In genomic region chr1:23834819-23835218, GRCm38 (mm10) we compare ENCODE assay signal across 16 mouse cellular contexts.
A peak's percentile ranks its signal among the peaks of the same experiment; 100 is the strongest.
DNase-seq lines count a peak whose midpoint lies in the region; ATAC-seq lines count a peak whose summit lies in the region.
"Had no signal": no experiment of that assay in that cellular context is flagged by ENCODE, and none has a peak within 500 bp of the region (broad histone marks: within the 10 kb centered on the region; RNA-seq: fewer than 3 reads in every experiment).

No protein-coding gene starts in this region.

- ATAC-seq in frontal cortex, adult (ENCODE audit: low TSS enrichment): peak; percentile 58
- ATAC-seq: liver, embryonic 12.5 days had no signal

- 76% methylated on average over 9 of the region's 9 CpGs for WGBS in heart, embryonic 10.5 days

- H3K27ac ChIP-seq in heart, embryonic 10.5 days: no peak overlapping the region
- H3K27ac ChIP-seq: liver, embryonic 12.5 days had no signal

- DNase-seq in frontal cortex, postnatal 10 days (ENCODE audit: low spot score in 2 of 2): no peak
- DNase-seq in right cerebral cortex, postnatal 4 days: peak; percentile 19
- no peak for DNase-seq in right cerebral cortex, postnatal 14 days
- DNase-seq in layer of hippocampus, postnatal 10 days (ENCODE audit: low spot score in 2 of 2): peak; percentile 58 to 62
- no peak for DNase-seq in thymus, postnatal 25 days
- DNase-seq in heart, embryonic 10.5 days (ENCODE audit: low spot score): no peak
- DNase-seq in adipocyte (ENCODE audit: low spot score): no peak
- DNase-seq: adrenal gland, postnatal 25 days; cerebellum, adult 18-20 months; heart, postnatal 36 days; kidney, adult 18-20 months; kidney, postnatal 36 days; right cerebral cortex, adult 18-20 months; thymus, adult 18-20 months had no signal

- no peaks in the 10 kb centered on the region for H3K36me3 ChIP-seq in heart, embryonic 10.5 days
- H3K36me3 ChIP-seq: liver, embryonic 12.5 days had no signal

- H3K9me3 ChIP-seq in heart, embryonic 10.5 days: no peaks in the 10 kb centered on the region
- H3K9me3 ChIP-seq: liver, embryonic 12.5 days had no signal

- H3K27me3 ChIP-seq in heart, embryonic 10.5 days (ENCODE audit: insufficient read depth, poor library complexity, severe bottlenecking): no peaks in the 10 kb centered on the region
- H3K27me3 ChIP-seq: liver, embryonic 12.5 days had no signal

- H3K4me3 ChIP-seq in heart, embryonic 10.5 days: no peak overlapping the region
- H3K4me3 ChIP-seq: liver, embryonic 12.5 days had no signal

- H3K4me1 ChIP-seq in heart, embryonic 10.5 days: no peaks in the 10 kb centered on the region

Comparison
In these comparisons a context has a peak if more than half of its experiments do, and no peak if none do; other contexts are left out.
1. DNase-seq: peak in right cerebral cortex, postnatal 4 days (single experiment) and layer of hippocampus, postnatal 10 days (2 of 2); none in frontal cortex, postnatal 10 days (0 of 2), right cerebral cortex, postnatal 14 days (single experiment), thymus, postnatal 25 days (single experiment), heart, embryonic 10.5 days (single experiment) and adipocyte (single experiment).